Mouse (Mus musculus) forebrain, postnatal 0 days (tissue): ENCODE measurements around the gene Mstn. TPM values are rescaled to one million over a fixed set of nuclear protein-coding genes. Genes with fewer than 3 reads are reported as not detected.

Experiments used
- ATAC-seq: fragments of 200-750 bp; cut with Nextera tagmentation; 2 replicates; pipeline ENCODE4 v1.8.0; 2017; ENCODE audit warnings: mild to moderate bottlenecking, moderate library complexity
- DNase-seq: peaks from one replicate; pipeline ENCODE4 v3.0.0-alpha.2; 2015
- H3K27ac ChIP-seq: fragments of 300-500 bp; sonication (generic); 2 replicates; pipeline ENCODE4 v1.5.1; 2014; ENCODE audit warnings: low read depth, mild to moderate bottlenecking, antibody characterized with exemption, low read length, moderate library complexity, mixed read lengths
- H3K27me3 ChIP-seq: fragments of 300-500 bp; sonication (generic); 2 replicates; pipeline ENCODE4 v1.6.1; 2014; ENCODE audit warnings: mild to moderate bottlenecking, low read length, mixed read lengths; ENCODE audit not compliant: insufficient read depth
- H3K36me3 ChIP-seq: fragments of 300-500 bp; sonication (generic); 2 replicates; pipeline ENCODE4 v1.6.1; 2014; ENCODE audit warnings: mild to moderate bottlenecking, moderate library complexity; ENCODE audit not compliant: insufficient read depth
- H3K4me1 ChIP-seq: fragments of 300-500 bp; sonication (generic); 2 replicates; pipeline ENCODE4 v1.6.1; 2014; ENCODE audit warnings: antibody characterized with exemption; ENCODE audit not compliant: insufficient read depth
- H3K4me2 ChIP-seq: fragments of 300-500 bp; sonication (generic); 2 replicates; pipeline ENCODE4 v1.6.1; 2014; ENCODE audit warnings: low read depth, mild to moderate bottlenecking, moderate library complexity
- H3K4me3 ChIP-seq: fragments of 300-500 bp; sonication (generic); 2 replicates; pipeline ENCODE4 v1.5.1; 2014; ENCODE audit warnings: low read depth, low read length, mixed read lengths
- H3K9ac ChIP-seq: fragments of 300-500 bp; sonication (generic); 2 replicates; pipeline ENCODE4 v1.6.1; 2014; ENCODE audit warnings: mild to moderate bottlenecking
- H3K9me3 ChIP-seq: fragments of 300-500 bp; sonication (generic); 2 replicates; pipeline ENCODE4 v1.6.1; 2016; ENCODE audit warnings: low read length
- CTCF ChIP-seq: sonication (generic); IDR thresholded peaks from 2 replicates; pipeline ENCODE4 v1.5.1; 2016; ENCODE audit warnings: antibody characterized with exemption, control low read depth, low read depth
- WGBS: fragments of 180-500 bp; shearing (Covaris S2); extraction: QIAGEN DNeasy Blood & Tissue Kit; methylation state at CpG from one replicate; pipeline ENCODE4 v1.1.7; 2014; 5-methylcytosine and 5-hydroxymethylcytosine counted together
- polyA plus RNA-seq: library from polyadenylated mRNA; unstranded; fragments of >200 nt; fragmentation: Nextera tagmentation; extraction: Ambion mirVana; gene quantifications from 2 replicates; pipeline ENCODE4 v1.2.1, GENCODE M21; 2015
- total RNA-seq: library from RNA; depleted of rRNA; stranded (reverse); fragments of >200 nt; gene quantifications from 2 replicates; pipeline ENCODE4 v1.2.3, GENCODE M21; 2014; rRNA removed

The Mstn gene
- total RNA-seq (1.2 and 1.4 TPM in 2 replicates), polyA plus RNA-seq (0.70 and 0.98 TPM in 2 replicates)

DNA sequence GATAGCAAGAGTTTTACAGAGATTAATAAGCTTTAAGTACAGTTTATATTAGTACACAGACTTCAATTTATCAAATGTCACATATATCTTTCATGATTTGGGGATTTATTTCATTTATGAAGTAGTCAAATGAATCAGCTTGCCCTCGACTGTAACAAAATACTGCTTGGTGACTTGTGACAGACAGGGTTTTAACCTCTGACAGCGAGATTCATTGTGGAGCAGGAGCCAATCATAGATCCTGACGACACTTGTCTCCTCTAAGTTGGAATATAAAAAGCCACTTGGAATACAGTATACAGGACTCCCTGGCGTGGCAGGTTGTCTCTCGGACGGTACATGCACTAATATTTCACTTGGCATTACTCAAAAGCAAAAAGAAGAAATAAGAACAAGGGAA, at the start of gene Mstn:
Mstn (plus strand) TSS at position 301 of the 400 bp plus-strand sequence.
- ATAC-seq (no peak), DNase-seq (no peak)
- peaks cover 3% of the 10 kb centered on the region; the same call in 1 of the 2 replicates for H3K4me1 ChIP-seq
- H3K4me3 ChIP-seq: 0 out of 2 replicates have a peak within 1 kb of the TSS, but pooled peaks have one; percentile 13
- H3K9ac ChIP-seq: no peak within 1 kb of the TSS
- no peaks in the 10 kb centered on the region for H3K9me3 ChIP-seq
- H3K4me2 ChIP-seq: peak within 1 kb of the TSS; percentile 18
- no peaks in the 10 kb centered on the region for H3K27me3 ChIP-seq
- 0 out of 2 replicates have a peak within 1 kb of the TSS, but pooled peaks have one; percentile 54 for H3K27ac ChIP-seq
- WGBS: 46% methylated on average over 6 of the region's 6 CpGs
- H3K36me3 ChIP-seq: no peaks in the 10 kb centered on the region
- TF ChIP-seq CTCF: no peak

- Histone ChIP-seq H3K27me3 (no peaks in the 10 kb centered on the region), H3K27ac (no peak overlapping the region), H3K9ac (no peak overlapping the region), H3K4me3 (no peak overlapping the region), H3K9me3 (no peaks in the 10 kb centered on the region), H3K36me3 (no peaks in the 10 kb centered on the region), H3K4me2 (no peak overlapping the region), H3K4me1 (peaks cover 14% of the 10 kb centered on the region; the same call in 1 of the 2 replicates)
- ATAC-seq: peak; percentile 14; the same call in 1 of the 2 replicates
- peak; percentile 36 for DNase-seq
- WGBS: 76% methylated on average over 6 of the region's 6 CpGs
- TF ChIP-seq CTCF: no peak
Measured at GRCm38 (mm10) chr1:53014716-53015115, 46.7 kb upstream of the Mstn start.

GRCm38 (mm10) chr1:53015606-53016005, 45.8 kb upstream of the Mstn start:
- H3K9ac ChIP-seq: no peak overlapping the region
- H3K4me3 ChIP-seq: no peak overlapping the region
- no peak for TF ChIP-seq CTCF
- no peaks in the 10 kb centered on the region for H3K27me3 ChIP-seq
- H3K9me3 ChIP-seq: no peaks in the 10 kb centered on the region
- ATAC-seq (no peak), DNase-seq (no peak)
- peaks cover 14% of the 10 kb centered on the region; the same call in 1 of the 2 replicates for H3K4me1 ChIP-seq
- 34% methylated on average over 5 of the region's 5 CpGs for WGBS
- no peak overlapping the region for H3K4me2 ChIP-seq
- H3K27ac ChIP-seq: no peak overlapping the region
- H3K36me3 ChIP-seq: no peaks in the 10 kb centered on the region

DNA sequence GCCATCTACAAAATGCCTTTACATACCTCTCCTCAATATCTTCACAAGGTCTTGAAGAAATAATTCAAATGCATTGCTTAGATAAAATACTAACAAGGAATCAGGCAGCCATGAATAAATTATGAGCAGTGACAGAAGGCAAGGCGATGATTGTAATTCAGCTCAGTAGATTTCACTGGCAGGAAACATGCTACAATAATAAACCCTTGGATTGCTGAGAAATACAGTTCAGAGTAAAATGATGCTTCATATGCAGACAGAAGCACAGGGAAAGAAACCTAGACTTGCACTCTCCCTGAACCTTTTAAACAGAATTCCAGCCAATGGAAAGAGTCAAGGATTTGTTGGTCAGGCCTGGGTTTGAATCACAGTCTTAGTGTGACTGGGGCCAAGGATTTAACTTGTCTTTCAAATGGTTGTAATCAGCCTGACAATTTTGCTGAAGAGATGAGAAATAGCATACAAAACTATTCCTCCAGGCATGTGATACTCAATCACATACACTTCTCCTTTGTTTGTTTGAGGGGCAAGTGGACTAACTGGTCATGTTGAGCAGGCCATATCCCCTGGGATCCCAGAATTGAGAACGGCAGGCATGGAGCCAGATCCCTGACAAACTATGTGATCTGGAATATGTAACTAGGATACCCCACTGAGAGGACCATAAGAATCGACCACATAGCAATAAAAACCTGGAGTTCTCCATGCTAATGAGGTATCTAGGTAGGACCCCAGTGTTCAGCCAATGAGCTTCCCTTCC, 42.5 kb upstream of the Mstn start:
- Histone ChIP-seq H3K4me2 (no peak overlapping the region), H3K27me3 (no peaks in the 10 kb centered on the region), H3K4me3 (no peak overlapping the region), H3K36me3 (no peaks in the 10 kb centered on the region), H3K9me3 (no peaks in the 10 kb centered on the region), H3K9ac (no peak overlapping the region), H3K27ac (peak overlapping the region; percentile 75), H3K4me1 (peaks cover 14% of the 10 kb centered on the region; the same call in 1 of the 2 replicates)
- no peak for TF ChIP-seq CTCF
- DNase-seq: peak; percentile 58
- 51% methylated on average over 3 of the region's 3 CpGs for WGBS
- ATAC-seq: peak; percentile 87

GRCm38 (mm10) chr1:53020079-53020478, 41.4 kb upstream of the Mstn start, which contains the start of gene 1700019D03Rik:
Gene 1700019D03Rik, minus strand, starts transcription at chr1:53020179.
- H3K9me3 ChIP-seq: no peaks in the 10 kb centered on the region
- H3K4me1 ChIP-seq: peaks cover 14% of the 10 kb centered on the region; the same call in 1 of the 2 replicates
- DNase-seq (no peak), ATAC-seq (no peak)
- H3K4me2 ChIP-seq: no peak within 1 kb of the TSS
- no peak within 1 kb of the TSS for H3K9ac ChIP-seq
- H3K27me3 ChIP-seq: no peaks in the 10 kb centered on the region
- no peak within 1 kb of the TSS for H3K4me3 ChIP-seq
- no peaks in the 10 kb centered on the region for H3K36me3 ChIP-seq
- peak within 1 kb of the TSS; percentile 75 for H3K27ac ChIP-seq
- WGBS: 50% methylated on average over 5 of the region's 5 CpGs
- no peak for TF ChIP-seq CTCF

DNA sequence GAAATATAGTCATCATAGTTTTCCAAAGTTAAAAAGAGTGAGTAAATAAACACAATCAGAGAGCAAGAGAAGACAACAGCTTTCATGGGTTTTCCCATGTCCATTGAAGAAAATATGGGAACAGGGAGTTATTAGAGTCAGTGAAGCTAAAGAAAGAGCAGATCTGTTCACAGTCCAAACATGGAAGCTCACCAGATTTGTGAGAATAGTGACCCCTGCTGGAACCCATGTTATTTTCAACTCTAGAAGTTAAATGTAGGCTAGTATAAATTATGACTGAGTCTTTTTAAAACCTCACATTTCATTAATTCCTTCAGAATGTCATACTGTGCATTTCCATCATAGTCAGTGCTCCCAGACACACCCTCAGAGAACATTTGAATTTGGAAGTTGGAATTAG, 28.9 kb upstream of the Mstn start:
- H3K9me3 ChIP-seq: no peaks in the 10 kb centered on the region
- H3K4me3 ChIP-seq: no peak overlapping the region
- no peaks in the 10 kb centered on the region for H3K36me3 ChIP-seq
- H3K9ac ChIP-seq: no peak overlapping the region
- no peaks in the 10 kb centered on the region for H3K27me3 ChIP-seq
- peak; percentile 58 for TF ChIP-seq CTCF
- no peak overlapping the region for H3K27ac ChIP-seq
- DNase-seq: peak; percentile 73
- peak; percentile 69 for ATAC-seq
- no peak overlapping the region for H3K4me2 ChIP-seq
- no peaks in the 10 kb centered on the region for H3K4me1 ChIP-seq

GRCm38 (mm10) chr1:53037443-53037871, 24.0 kb upstream of the Mstn start:
- no peak overlapping the region for H3K4me3 ChIP-seq
- no peaks in the 10 kb centered on the region for H3K27me3 ChIP-seq
- H3K27ac ChIP-seq: no peak overlapping the region
- no peaks in the 10 kb centered on the region for H3K36me3 ChIP-seq
- TF ChIP-seq CTCF: no peak
- WGBS: 76% methylated on average over 5 of the region's 5 CpGs
- no peaks in the 10 kb centered on the region for H3K4me1 ChIP-seq
- no peak for DNase-seq
- ATAC-seq: no peak
- no peaks in the 10 kb centered on the region for H3K9me3 ChIP-seq
- no peak overlapping the region for H3K9ac ChIP-seq
- no peak overlapping the region for H3K4me2 ChIP-seq
